In genomic region chr11:119710338-119710737, GRCm38 (mm10) we compare ENCODE assay signal across 27 mouse cellular contexts.
A peak's percentile ranks its signal among the peaks of the same experiment; 100 is the strongest.
DNase-seq lines count a peak whose midpoint lies in the region; ATAC-seq and TF ChIP-seq lines count a peak whose summit lies in the region.
"Had no signal": no experiment of that assay in that cellular context is flagged by ENCODE, and none has a peak within 500 bp of the region (broad histone marks: within the 10 kb centered on the region; RNA-seq: fewer than 3 reads in every experiment).

No protein-coding gene starts in this region.

- H3K9ac ChIP-seq in hindbrain, embryonic 12.5 days: no peak overlapping the region
- no peak overlapping the region for H3K9ac ChIP-seq in hindbrain, embryonic 13.5 days
- H3K9ac ChIP-seq in midbrain, embryonic 14.5 days (replicated peaks; ENCODE audit: low read length): no peak overlapping the region
- H3K9ac ChIP-seq: forebrain, embryonic 15.5 days; hindbrain, embryonic 14.5 days; liver, embryonic 14.5 days; midbrain, embryonic 13.5 days had no signal

- peaks cover 25% of the 10 kb centered on the region for H3K4me1 ChIP-seq in hindbrain, embryonic 12.5 days
- H3K4me1 ChIP-seq in hindbrain, embryonic 13.5 days (replicated peaks): peaks cover 41% of the 10 kb centered on the region
- peaks cover 76% of the 10 kb centered on the region for H3K4me1 ChIP-seq in bone marrow macrophage, adult 2 months (ENCODE audit: control insufficient read depth, insufficient read depth, low read length)
- H3K4me1 ChIP-seq in midbrain, embryonic 14.5 days (ENCODE audit: control insufficient read depth, insufficient read depth, low read length): peaks cover 10% of the 10 kb centered on the region

- no peaks in the 10 kb centered on the region for H3K27me3 ChIP-seq in hindbrain, embryonic 12.5 days
- no peaks in the 10 kb centered on the region for H3K27me3 ChIP-seq in hindbrain, embryonic 13.5 days
- H3K27me3 ChIP-seq in midbrain, embryonic 14.5 days (ENCODE audit: control insufficient read depth, insufficient read depth, low read length): no peaks in the 10 kb centered on the region
- H3K27me3 ChIP-seq: forebrain, embryonic 15.5 days; midbrain, embryonic 13.5 days had no signal

- TF ChIP-seq CTCF in gastrocnemius, adult 2 months (IDR thresholded peaks at IDR 0.05): no peak
- TF ChIP-seq CTCF in bone marrow macrophage, adult 2 months (IDR thresholded peaks at IDR 0.05; ENCODE audit: low read depth, low read length): no peak

- H3K4me2 ChIP-seq in hindbrain, embryonic 12.5 days (replicated peaks): no peak overlapping the region
- H3K4me2 ChIP-seq in hindbrain, embryonic 13.5 days: no peak overlapping the region
- H3K4me2 ChIP-seq in midbrain, embryonic 14.5 days (ENCODE audit: low read length): no peak overlapping the region
- H3K4me2 ChIP-seq: forebrain, embryonic 15.5 days; hindbrain, embryonic 14.5 days; midbrain, embryonic 13.5 days had no signal

- no peak overlapping the region for H3K4me3 ChIP-seq in gastrocnemius, adult 2 months
- H3K4me3 ChIP-seq in hindbrain, embryonic 12.5 days: no peak overlapping the region
- H3K4me3 ChIP-seq in hindbrain, embryonic 13.5 days: no peak overlapping the region
- no peak overlapping the region for H3K4me3 ChIP-seq in bone marrow macrophage, adult 2 months (ENCODE audit: insufficient read depth, low read length)
- H3K4me3 ChIP-seq in midbrain, embryonic 14.5 days (replicated peaks; ENCODE audit: low read depth, low read length): no peak overlapping the region
- H3K4me3 ChIP-seq: forebrain, embryonic 15.5 days; midbrain, embryonic 13.5 days had no signal

- ATAC-seq in hindbrain, embryonic 12.5 days (ENCODE audit: low FRiP score): no peak
- ATAC-seq in hindbrain, embryonic 13.5 days (ENCODE audit: low FRiP score): no peak
- ATAC-seq in midbrain, embryonic 14.5 days (ENCODE audit: low FRiP score, low TSS enrichment): no peak
- ATAC-seq: inflammation-experienced regulatory T-cells, adult 6 months; midbrain, embryonic 13.5 days had no signal

- DNase-seq in gastrocnemius, adult 2 months: no peak
- no peak for DNase-seq in gastrocnemius, postnatal 14 days
- peak; percentile 28 to 29 for DNase-seq in heart, adult 9 months (ENCODE audit: low spot score in 2 of 2)
- DNase-seq in heart, postnatal 10 days: no peak
- no peak for DNase-seq in midbrain, embryonic 14.5 days
- DNase-seq: adrenal gland, postnatal 10 days; cerebellum, adult 11 months; cerebellum, adult 9-10 months; cerebellum, postnatal 36 days; kidney, adult 11 months; kidney, postnatal 14 days; liver; lung, adult 2 months; right cerebral cortex, adult 18-20 months; spleen, adult 18-20 months; thymus, adult 18-20 months; thymus, postnatal 25 days had no signal

- TF ChIP-seq POLR2A in bone marrow macrophage, adult 2 months (IDR thresholded peaks at IDR 0.05; ENCODE audit: borderline replicate concordance, low read depth, low read length): no peak

- no peaks in the 10 kb centered on the region for H3K36me3 ChIP-seq in hindbrain, embryonic 12.5 days
- H3K36me3 ChIP-seq in hindbrain, embryonic 13.5 days: no peaks in the 10 kb centered on the region
- no peaks in the 10 kb centered on the region for H3K36me3 ChIP-seq in midbrain, embryonic 14.5 days (ENCODE audit: control insufficient read depth, insufficient read depth, low read length)
- H3K36me3 ChIP-seq: forebrain, embryonic 15.5 days; midbrain, embryonic 13.5 days had no signal

- intact Hi-C loops in gastrocnemius, adult 2 months (cut with DNase I): no loop called here
- intact Hi-C loops in gastrocnemius, postnatal 14 days (cut with DNase I; ENCODE audit: low total_unique reads): no loop called here
- intact Hi-C loops in heart, postnatal 10 days (cut with DNase I): no loop called here

- WGBS in hindbrain, embryonic 12.5 days: 89% methylated on average over 3 of the region's 3 CpGs
- WGBS in hindbrain, embryonic 13.5 days: 94% methylated on average over 3 of the region's 3 CpGs
- 95% methylated on average over 3 of the region's 3 CpGs for WGBS in midbrain, embryonic 14.5 days

- no peaks in the 10 kb centered on the region for H3K9me3 ChIP-seq in hindbrain, embryonic 12.5 days (replicated peaks)
- H3K9me3 ChIP-seq in hindbrain, embryonic 13.5 days: no peaks in the 10 kb centered on the region
- no peaks in the 10 kb centered on the region for H3K9me3 ChIP-seq in midbrain, embryonic 14.5 days (ENCODE audit: control insufficient read depth, low read length)
- H3K9me3 ChIP-seq: forebrain, embryonic 15.5 days; G1E; midbrain, embryonic 13.5 days had no signal

- H3K27ac ChIP-seq in gastrocnemius, adult 2 months: peak overlapping the region; percentile 6; the same call in 1 of the 2 replicates
- H3K27ac ChIP-seq in hindbrain, embryonic 12.5 days: 0 out of 2 replicates have a peak overlapping the region, but pooled peaks have one; percentile 17
- H3K27ac ChIP-seq in hindbrain, embryonic 13.5 days: no peak overlapping the region
- H3K27ac ChIP-seq in bone marrow macrophage, adult 2 months (ENCODE audit: insufficient read depth, low read depth, low read length): peak overlapping the region; percentile 87
- H3K27ac ChIP-seq in midbrain, embryonic 14.5 days (replicated peaks; ENCODE audit: low read depth, low read length): no peak overlapping the region
- H3K27ac ChIP-seq: hindbrain, embryonic 14.5 days; liver, embryonic 14.5 days; midbrain, embryonic 13.5 days; stomach, postnatal 0 days had no signal

Comparison
In these comparisons a context has a peak if more than half of its experiments do, and no peak if none do; other contexts are left out.
1. DNase-seq: peak in heart, adult 9 months (2 of 2); none in gastrocnemius, adult 2 months (single experiment), gastrocnemius, postnatal 14 days (single experiment), heart, postnatal 10 days (0 of 2) and midbrain, embryonic 14.5 days (single experiment).
2. H3K27ac ChIP-seq: peak in gastrocnemius, adult 2 months (single experiment), hindbrain, embryonic 12.5 days (single experiment) and bone marrow macrophage, adult 2 months (single experiment); none in hindbrain, embryonic 13.5 days (single experiment) and midbrain, embryonic 14.5 days (single experiment).